Mouse (Mus musculus): ENCODE results near the gene Dclk3.

The Dclk3 gene

GRCm38 (mm10) chr9:111440446-111440845, 1.6 kb downstream of the Dclk3 start:
- no peak for DNase-seq

GRCm38 (mm10) chr9:111441151-111441550, 2.3 kb downstream of the Dclk3 start:
- no peak for DNase-seq

- DNase-seq, result no peak
Measured at GRCm38 (mm10) chr9:111446204-111446603, 7.3 kb downstream of the Dclk3 start.

- DNase-seq, result no peak
Measured at GRCm38 (mm10) chr9:111448976-111449375, 10.1 kb downstream of the Dclk3 start.

GRCm38 (mm10) chr9:111449880-111450279, 11.0 kb downstream of the Dclk3 start:
- DNase-seq, result no peak

- DNase-seq, result no peak
Measured at GRCm38 (mm10) chr9:111450853-111451404, 12.0 kb downstream of the Dclk3 start.

GRCm38 (mm10) chr9:111453895-111454294, 15.0 kb downstream of the Dclk3 start:
- DNase-seq, result no peak

GRCm38 (mm10) chr9:111457176-111457935, 18.5 kb downstream of the Dclk3 start:
- no peak for DNase-seq

- no peak for DNase-seq
Measured at GRCm38 (mm10) chr9:111457936-111458310, 19.0 kb downstream of the Dclk3 start.

GRCm38 (mm10) chr9:111459466-111459865, 20.6 kb downstream of the Dclk3 start:
- DNase-seq, result no peak

- no peak for DNase-seq
Measured at GRCm38 (mm10) chr9:111460201-111460814, 21.4 kb downstream of the Dclk3 start.

GRCm38 (mm10) chr9:111461415-111462103, 22.7 kb downstream of the Dclk3 start:
- no peak for DNase-seq

- no peak for DNase-seq
Measured at GRCm38 (mm10) chr9:111465666-111466065, 26.8 kb downstream of the Dclk3 start.

- DNase-seq, result no peak
Measured at GRCm38 (mm10) chr9:111473686-111474457, 35.0 kb downstream of the Dclk3 start.

- DNase-seq, result no peak
Measured at GRCm38 (mm10) chr9:111474458-111474745, 35.5 kb downstream of the Dclk3 start.

- no peak for DNase-seq
Measured at GRCm38 (mm10) chr9:111475281-111475680, 36.4 kb downstream of the Dclk3 start.

- DNase-seq, result no peak
Measured at GRCm38 (mm10) chr9:111475973-111476372, 37.1 kb downstream of the Dclk3 start.

- DNase-seq, result no peak
Measured at GRCm38 (mm10) chr9:111476479-111477016, 37.7 kb downstream of the Dclk3 start.

- DNase-seq, result no peak
Measured at GRCm38 (mm10) chr9:111478853-111479490, 40.1 kb downstream of the Dclk3 start.

- DNase-seq, result no peak
Measured at GRCm38 (mm10) chr9:111481011-111481410, 42.1 kb downstream of the Dclk3 start.

- DNase-seq, result no peak
Measured at GRCm38 (mm10) chr9:111486645-111487477, 48.0 kb downstream of the Dclk3 start.

All from spleen, adult 18-20 months (tissue).